Mouse (Mus musculus): ENCODE results near the gene Mindy1. TPM values are rescaled to one million over a fixed set of nuclear protein-coding genes. Genes with fewer than 3 reads are reported as not detected.

Mindy1 gene
- polyA plus RNA-seq, 1 experiment from 2014 or later, result 41.6 TPM

GRCm38 (mm10) chr3:95284501-95285281, 3.5 kb downstream of the Mindy1 start:
- WGBS, result 89% methylated on average over 12 of the region's 12 CpGs
- ATAC-seq (ENCODE audit: borderline replicate concordance, extremely low read depth, low FRiP score, low TSS enrichment), result no peak
- Histone ChIP-seq H3K27ac (no peak overlapping the region), H3K9ac (no peak overlapping the region; the same call in 1 of the 2 replicates), H3K4me1 (peaks cover 19% of the 10 kb centered on the region), H3K4me2 (peak overlapping the region; percentile 72; the same call in 1 of the 2 replicates), H3K9me3 (no peaks in the 10 kb centered on the region), H3K4me3 (peak overlapping the region; percentile 70; the same call in 1 of the 2 replicates), H3K27me3 (no peaks in the 10 kb centered on the region), H3K36me3 (peaks cover 18% of the 10 kb centered on the region)

GRCm38 (mm10) chr3:95285390-95285789, 4.2 kb downstream of the Mindy1 start:
- Histone ChIP-seq H3K4me2 (no peak overlapping the region), H3K27me3 (no peaks in the 10 kb centered on the region), H3K9me3 (no peaks in the 10 kb centered on the region), H3K4me3 (no peak overlapping the region), H3K4me1 (peaks cover 16% of the 10 kb centered on the region), H3K9ac (no peak overlapping the region), H3K36me3 (peaks cover 22% of the 10 kb centered on the region), H3K27ac (no peak overlapping the region)
- WGBS, result 96% methylated on average over 5 of the region's 5 CpGs
- ATAC-seq (ENCODE audit: borderline replicate concordance, extremely low read depth, low FRiP score, low TSS enrichment), result no peak

GRCm38 (mm10) chr3:95286011-95286410, 4.9 kb downstream of the Mindy1 start:
- H3K4me2 ChIP-seq, result no peak overlapping the region
- 61% methylated on average over 5 of the region's 5 CpGs for WGBS
- no peaks in the 10 kb centered on the region for H3K27me3 ChIP-seq
- H3K4me1 ChIP-seq, result peaks cover 11% of the 10 kb centered on the region
- no peak overlapping the region for H3K9ac ChIP-seq
- no peak overlapping the region for H3K27ac ChIP-seq
- H3K9me3 ChIP-seq, result no peaks in the 10 kb centered on the region
- no peak overlapping the region for H3K4me3 ChIP-seq
- peaks cover 22% of the 10 kb centered on the region for H3K36me3 ChIP-seq
- ATAC-seq (ENCODE audit: borderline replicate concordance, extremely low read depth, low FRiP score, low TSS enrichment), result no peak

GRCm38 (mm10) chr3:95286510-95286909, 5.4 kb downstream of the Mindy1 start:
- H3K4me3 ChIP-seq, result no peak overlapping the region
- H3K27me3 ChIP-seq, result no peaks in the 10 kb centered on the region
- no peak overlapping the region; the same call in 1 of the 2 replicates for H3K27ac ChIP-seq
- H3K4me1 ChIP-seq, result peaks cover 11% of the 10 kb centered on the region
- WGBS, result 73% methylated on average over 7 of the region's 7 CpGs
- H3K9me3 ChIP-seq, result no peaks in the 10 kb centered on the region
- H3K9ac ChIP-seq, result no peak overlapping the region
- no peak overlapping the region for H3K4me2 ChIP-seq
- H3K36me3 ChIP-seq, result peaks cover 22% of the 10 kb centered on the region
- no peak for ATAC-seq (ENCODE audit: borderline replicate concordance, extremely low read depth, low FRiP score, low TSS enrichment)

- Histone ChIP-seq H3K9me3 (no peaks in the 10 kb centered on the region), H3K4me2 (no peak overlapping the region), H3K4me1 (peaks cover 11% of the 10 kb centered on the region), H3K27me3 (no peaks in the 10 kb centered on the region), H3K4me3 (no peak overlapping the region), H3K27ac (no peak overlapping the region), H3K36me3 (peaks cover 22% of the 10 kb centered on the region), H3K9ac (no peak overlapping the region)
- 90% methylated on average over 3 of the region's 3 CpGs for WGBS
- ATAC-seq (ENCODE audit: borderline replicate concordance, extremely low read depth, low FRiP score, low TSS enrichment), result no peak
These were observed 6.4 kb downstream of the Mindy1 start for GRCm38 (mm10) chr3:95287541-95287940.

GRCm38 (mm10) chr3:95289419-95289818, 8.3 kb downstream of the Mindy1 start:
- no peak for ATAC-seq (ENCODE audit: borderline replicate concordance, extremely low read depth, low FRiP score, low TSS enrichment)
- Histone ChIP-seq H3K4me1 (peaks cover 1% of the 10 kb centered on the region), H3K36me3 (peaks cover 37% of the 10 kb centered on the region)

GRCm38 (mm10) chr3:95290156-95290555, 9.0 kb downstream of the Mindy1 start:
- Histone ChIP-seq H3K4me3 (no peak overlapping the region), H3K36me3 (peaks cover 44% of the 10 kb centered on the region), H3K9ac (no peak overlapping the region), H3K27me3 (no peaks in the 10 kb centered on the region), H3K27ac (no peak overlapping the region), H3K4me1 (no peaks in the 10 kb centered on the region), H3K9me3 (no peaks in the 10 kb centered on the region), H3K4me2 (no peak overlapping the region)
- ATAC-seq (ENCODE audit: borderline replicate concordance, extremely low read depth, low FRiP score, low TSS enrichment), result no peak
- WGBS, result 61% methylated on average over 6 of the region's 6 CpGs

More at GRCm38 (mm10) chr3:95289419-95289818, 8.3 kb downstream of the Mindy1 start:
- no peak overlapping the region for H3K4me2 ChIP-seq
- H3K4me3 ChIP-seq, result no peak overlapping the region
- 92% methylated on average over 4 of the region's 4 CpGs for WGBS
- H3K9me3 ChIP-seq, result no peaks in the 10 kb centered on the region
- no peak overlapping the region for H3K27ac ChIP-seq
- no peak overlapping the region for H3K9ac ChIP-seq
- H3K27me3 ChIP-seq, result no peaks in the 10 kb centered on the region

GRCm38 (mm10) chr3:95291041-95291440, 9.9 kb downstream of the Mindy1 start:
- no peaks in the 10 kb centered on the region for H3K9me3 ChIP-seq
- H3K9ac ChIP-seq, result no peak overlapping the region
- 76% methylated on average over 4 of the region's 4 CpGs for WGBS
- no peak overlapping the region for H3K4me2 ChIP-seq
- no peak overlapping the region for H3K27ac ChIP-seq
- ATAC-seq (ENCODE audit: borderline replicate concordance, extremely low read depth, low FRiP score, low TSS enrichment), result no peak
- H3K27me3 ChIP-seq, result no peaks in the 10 kb centered on the region
- peaks cover 45% of the 10 kb centered on the region for H3K36me3 ChIP-seq
- H3K4me1 ChIP-seq, result no peaks in the 10 kb centered on the region
- no peak overlapping the region for H3K4me3 ChIP-seq

GRCm38 (mm10) chr3:95292899-95293298, 11.8 kb downstream of the Mindy1 start:
- Histone ChIP-seq H3K4me1 (no peaks in the 10 kb centered on the region), H3K9ac (no peak overlapping the region), H3K9me3 (no peaks in the 10 kb centered on the region), H3K4me2 (no peak overlapping the region), H3K4me3 (no peak overlapping the region), H3K27ac (no peak overlapping the region), H3K36me3 (peaks cover 50% of the 10 kb centered on the region), H3K27me3 (no peaks in the 10 kb centered on the region)
- ATAC-seq (ENCODE audit: borderline replicate concordance, extremely low read depth, low FRiP score, low TSS enrichment), result no peak
- WGBS, result 84% methylated on average over 2 of the region's 2 CpGs

- Histone ChIP-seq H3K36me3 (peaks cover 43% of the 10 kb centered on the region), H3K4me3 (no peak overlapping the region), H3K4me2 (no peak overlapping the region), H3K27me3 (no peaks in the 10 kb centered on the region), H3K9me3 (no peaks in the 10 kb centered on the region), H3K4me1 (no peaks in the 10 kb centered on the region), H3K9ac (no peak overlapping the region), H3K27ac (no peak overlapping the region)
- WGBS, result 72% methylated on average over 11 of the region's 11 CpGs
- ATAC-seq (ENCODE audit: borderline replicate concordance, extremely low read depth, low FRiP score, low TSS enrichment), result no peak
These were observed 12.4 kb downstream of the Mindy1 start for GRCm38 (mm10) chr3:95293537-95293936.

GRCm38 (mm10) chr3:95294316-95294715, 13.2 kb downstream of the Mindy1 start:
- 83% methylated on average over 7 of the region's 7 CpGs for WGBS
- no peak overlapping the region for H3K27ac ChIP-seq
- H3K4me3 ChIP-seq, result no peak overlapping the region
- no peaks in the 10 kb centered on the region for H3K9me3 ChIP-seq
- no peaks in the 10 kb centered on the region for H3K4me1 ChIP-seq
- H3K4me2 ChIP-seq, result no peak overlapping the region
- ATAC-seq (ENCODE audit: borderline replicate concordance, extremely low read depth, low FRiP score, low TSS enrichment), result no peak
- peaks cover 38% of the 10 kb centered on the region for H3K36me3 ChIP-seq
- no peak overlapping the region for H3K9ac ChIP-seq
- no peaks in the 10 kb centered on the region for H3K27me3 ChIP-seq

- Histone ChIP-seq H3K9ac (no peak overlapping the region), H3K4me3 (no peak overlapping the region), H3K27me3 (no peaks in the 10 kb centered on the region), H3K4me1 (no peaks in the 10 kb centered on the region), H3K4me2 (no peak overlapping the region), H3K36me3 (peaks cover 36% of the 10 kb centered on the region), H3K27ac (no peak overlapping the region), H3K9me3 (no peaks in the 10 kb centered on the region)
- ATAC-seq (ENCODE audit: borderline replicate concordance, extremely low read depth, low FRiP score, low TSS enrichment), result no peak
- WGBS, result 73% methylated on average over 5 of the region's 5 CpGs
These were observed 13.6 kb downstream of the Mindy1 start for GRCm38 (mm10) chr3:95294718-95295117.
